Mouse (Mus musculus): ENCODE results near the gene Cad.
"Not testable (repeated sequence)": the region's sequence is repeated elsewhere in the genome, so short reads cannot be mapped to it uniquely, and the experiment has no call there.

The Cad gene

DNA sequence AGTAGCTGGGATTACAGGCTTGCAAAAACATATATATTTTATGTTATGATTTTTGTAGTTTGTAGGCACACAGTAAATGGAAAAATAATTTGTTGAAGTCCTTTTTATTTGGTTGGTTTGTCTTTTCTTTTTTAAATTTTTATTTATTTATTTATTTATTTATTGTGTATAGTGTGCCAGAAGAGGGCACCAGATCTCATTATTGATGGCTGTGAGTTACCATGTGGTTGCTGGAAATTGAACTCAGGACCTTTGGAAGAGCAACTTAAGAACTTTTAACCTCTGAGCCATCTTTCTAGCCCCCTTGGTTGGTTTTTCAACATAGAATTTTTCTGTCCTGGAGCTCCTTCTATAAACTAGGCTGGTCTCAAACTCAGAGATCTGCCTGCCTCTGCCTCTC lies 4.2 kb upstream of the Cad start:
- Histone ChIP-seq H3K4me3 (replicated peaks; ENCODE audit: low read length) (no peak overlapping the region), H3K9me3 (ENCODE audit: low read length) (no peaks in the 10 kb centered on the region), H3K36me3 (ENCODE audit: insufficient read depth, low read length) (peaks cover 22% of the 10 kb centered on the region), H3K27me3 (ENCODE audit: insufficient read depth, low read length) (0 out of 2 replicates have a peak, but pooled peaks cover 2% of the 10 kb centered on the region), H3K4me1 (replicated peaks; ENCODE audit: low read depth, low read length) (peaks cover 44% of the 10 kb centered on the region)
- TF ChIP-seq CTCF (conservative IDR thresholded peaks at IDR 0.05; ENCODE audit: low read length) (no peak), NANOG (IDR thresholded peaks at IDR 0.05; ENCODE audit: borderline replicate concordance, low read length) (no peak), POU5F1 (IDR thresholded peaks at IDR 0.05; ENCODE audit: borderline replicate concordance, low read length) (no peak)

DNA sequence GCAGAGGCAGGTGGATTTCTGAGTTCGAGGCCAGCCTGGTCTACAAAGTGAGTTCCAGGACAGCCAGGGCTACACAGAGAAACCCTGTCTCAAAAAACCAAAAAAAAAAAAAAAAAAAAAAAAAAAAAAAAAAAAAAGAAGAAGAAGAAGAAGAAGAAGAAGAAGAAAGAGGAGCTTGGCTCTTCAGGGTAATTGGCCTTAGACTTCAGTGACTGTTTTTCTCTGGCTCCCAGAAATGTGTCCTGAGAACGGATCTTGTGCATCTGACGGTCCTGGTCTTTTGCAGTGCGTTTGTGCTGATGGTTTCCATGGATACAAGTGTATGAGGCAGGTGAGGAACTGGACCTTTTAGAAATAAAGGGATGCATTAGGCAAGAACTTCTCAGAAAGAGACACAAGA lies 852 bp upstream of the Cad start:
- peaks cover 45% of the 10 kb centered on the region for H3K36me3 ChIP-seq (ENCODE audit: insufficient read depth, low read length)
- H3K27me3 ChIP-seq (ENCODE audit: insufficient read depth, low read length); H3K9me3 ChIP-seq (ENCODE audit: low read length): not testable (repeated sequence)
- peak overlapping the region; percentile 99 for H3K4me3 ChIP-seq (replicated peaks; ENCODE audit: low read length)
- H3K4me1 ChIP-seq (replicated peaks; ENCODE audit: low read depth, low read length): peaks cover 59% of the 10 kb centered on the region

DNA sequence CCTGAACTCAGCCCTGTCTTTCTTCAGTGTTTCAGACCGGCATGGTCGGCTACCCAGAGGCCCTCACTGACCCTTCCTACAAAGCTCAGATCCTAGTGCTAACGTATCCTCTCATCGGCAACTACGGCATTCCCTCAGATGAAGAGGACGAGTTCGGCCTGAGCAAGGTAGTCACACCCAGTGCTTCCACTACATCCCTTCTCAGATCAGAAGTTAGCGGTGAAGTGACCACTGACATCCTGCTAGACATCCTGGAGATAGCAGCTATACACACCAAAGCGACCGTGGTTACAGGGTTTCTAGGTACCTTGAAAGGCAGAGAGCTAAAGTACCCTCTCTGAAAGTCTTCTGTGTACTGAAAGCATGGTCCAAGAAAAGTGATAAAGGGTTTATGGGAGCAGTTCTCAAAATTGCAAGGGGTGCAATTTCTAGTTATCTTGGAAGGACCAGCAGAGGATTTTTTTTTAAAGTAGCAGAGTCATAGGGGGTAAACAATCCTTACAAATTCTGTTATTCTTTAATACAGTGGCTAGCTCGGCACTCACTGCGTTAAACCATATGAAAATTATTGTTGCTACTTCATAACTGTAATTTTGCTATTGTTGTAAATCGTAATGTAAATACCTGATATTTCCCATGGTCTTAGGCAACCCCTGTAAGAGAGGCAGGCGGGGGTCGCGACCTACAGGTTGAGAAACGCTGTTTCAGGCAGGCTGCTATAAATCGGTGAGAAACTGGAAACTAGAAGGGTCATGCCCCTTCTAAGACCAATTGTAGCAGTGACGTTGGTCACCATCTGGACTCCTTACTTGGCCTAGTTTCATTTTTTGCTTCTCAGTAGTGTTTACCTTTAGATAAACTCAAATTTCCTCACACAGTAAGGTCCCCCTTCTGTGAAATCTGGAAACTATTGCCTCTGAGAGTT lies 898 bp downstream of the Cad start:
- Histone ChIP-seq H3K4me1 (replicated peaks; ENCODE audit: low read depth, low read length) (peaks cover 50% of the 10 kb centered on the region), H3K27me3 (ENCODE audit: insufficient read depth, low read length) (no peaks in the 10 kb centered on the region), H3K9me3 (ENCODE audit: low read length) (no peaks in the 10 kb centered on the region), H3K36me3 (ENCODE audit: insufficient read depth, low read length) (peaks cover 63% of the 10 kb centered on the region), H3K4me3 (replicated peaks; ENCODE audit: low read length) (peak overlapping the region; percentile 99)
- no peak for TF ChIP-seq NANOG (IDR thresholded peaks at IDR 0.05; ENCODE audit: borderline replicate concordance, low read length)
- no peak for TF ChIP-seq CTCF (conservative IDR thresholded peaks at IDR 0.05; ENCODE audit: low read length)
- no peak for TF ChIP-seq POU5F1 (IDR thresholded peaks at IDR 0.05; ENCODE audit: borderline replicate concordance, low read length)

DNA sequence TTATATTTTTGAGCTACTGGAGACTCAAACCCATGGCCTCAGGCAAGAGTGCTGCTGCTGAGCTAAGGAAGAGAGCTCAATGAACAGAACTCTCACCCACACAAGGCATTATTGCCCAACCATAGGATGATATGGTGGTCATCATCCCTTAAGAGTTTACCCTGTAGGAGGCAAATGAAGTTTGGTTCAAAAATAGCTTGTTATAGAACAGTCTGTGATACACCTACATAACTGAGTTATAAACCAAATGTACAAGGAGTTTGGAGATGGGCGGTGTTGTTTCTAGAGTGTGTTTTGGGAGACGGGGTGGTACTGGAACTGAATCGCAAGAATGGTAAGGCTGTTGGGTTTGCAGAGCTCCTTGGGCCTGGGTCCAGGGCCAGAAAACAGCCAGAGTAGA lies 15.2 kb downstream of the Cad start:
- no peaks in the 10 kb centered on the region for H3K9me3 ChIP-seq (ENCODE audit: low read length)
- H3K27me3 ChIP-seq (ENCODE audit: insufficient read depth, low read length): no peaks in the 10 kb centered on the region
- H3K4me1 ChIP-seq (replicated peaks; ENCODE audit: low read depth, low read length): peaks cover 48% of the 10 kb centered on the region
- peaks cover 100% of the 10 kb centered on the region for H3K36me3 ChIP-seq (ENCODE audit: insufficient read depth, low read length)
- TF ChIP-seq POU5F1 (IDR thresholded peaks at IDR 0.05; ENCODE audit: borderline replicate concordance, low read length) (no peak), CTCF (conservative IDR thresholded peaks at IDR 0.05; ENCODE audit: low read length) (no peak), NANOG (IDR thresholded peaks at IDR 0.05; ENCODE audit: borderline replicate concordance, low read length) (no peak)
- no peak overlapping the region for H3K4me3 ChIP-seq (replicated peaks; ENCODE audit: low read length)

DNA sequence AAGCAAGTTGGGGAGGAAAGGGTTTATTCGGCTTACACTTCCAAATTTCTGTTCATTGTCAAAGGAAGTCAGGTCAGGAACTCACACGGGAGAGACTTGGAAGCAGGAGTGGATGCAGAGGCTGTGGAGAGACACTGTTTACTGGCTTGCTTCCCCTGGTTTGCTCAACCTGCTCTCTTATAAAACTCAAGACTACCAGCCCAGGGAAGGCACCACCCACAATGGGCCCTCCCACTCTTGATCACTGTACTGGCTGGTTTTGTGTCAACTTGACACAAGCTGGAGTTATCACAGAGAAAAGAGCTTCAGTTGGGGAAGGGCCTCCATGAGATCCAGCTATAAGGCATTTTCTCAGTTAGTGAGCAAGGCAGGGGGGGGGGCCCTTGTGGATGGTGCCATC lies 16.5 kb downstream of the Cad start:
- TF ChIP-seq POU5F1 (IDR thresholded peaks at IDR 0.05; ENCODE audit: borderline replicate concordance, low read length) (no peak), NANOG (IDR thresholded peaks at IDR 0.05; ENCODE audit: borderline replicate concordance, low read length) (no peak), CTCF (conservative IDR thresholded peaks at IDR 0.05; ENCODE audit: low read length) (no peak)
- peaks cover 100% of the 10 kb centered on the region for H3K36me3 ChIP-seq (ENCODE audit: insufficient read depth, low read length)
- no peak overlapping the region for H3K4me3 ChIP-seq (replicated peaks; ENCODE audit: low read length)
- H3K27me3 ChIP-seq (ENCODE audit: insufficient read depth, low read length): no peaks in the 10 kb centered on the region
- peaks cover 60% of the 10 kb centered on the region for H3K4me1 ChIP-seq (replicated peaks; ENCODE audit: low read depth, low read length)
- no peaks in the 10 kb centered on the region for H3K9me3 ChIP-seq (ENCODE audit: low read length)

DNA sequence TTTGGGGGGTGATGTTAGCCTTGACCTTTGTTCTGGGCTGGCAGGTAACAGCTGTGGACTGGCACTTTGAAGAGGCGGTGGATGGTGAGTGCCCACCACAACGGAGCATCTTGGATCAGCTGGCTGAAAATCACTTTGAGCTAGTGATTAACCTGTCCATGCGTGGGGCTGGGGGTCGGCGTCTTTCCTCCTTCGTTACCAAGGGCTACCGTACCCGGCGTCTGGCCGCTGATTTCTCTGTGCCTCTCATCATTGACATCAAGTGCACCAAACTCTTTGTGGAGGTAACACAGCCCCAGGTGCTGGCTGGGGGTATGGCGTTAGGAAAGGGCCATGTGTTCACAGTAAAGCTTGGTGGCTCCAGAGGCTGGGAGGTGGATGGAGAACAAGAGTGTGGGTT lies 17.2 kb downstream of the Cad start:
- Histone ChIP-seq H3K36me3 (ENCODE audit: insufficient read depth, low read length) (peaks cover 100% of the 10 kb centered on the region), H3K27me3 (ENCODE audit: insufficient read depth, low read length) (no peaks in the 10 kb centered on the region), H3K4me1 (replicated peaks; ENCODE audit: low read depth, low read length) (peaks cover 60% of the 10 kb centered on the region), H3K4me3 (replicated peaks; ENCODE audit: low read length) (no peak overlapping the region), H3K9me3 (ENCODE audit: low read length) (no peaks in the 10 kb centered on the region)
- TF ChIP-seq NANOG (IDR thresholded peaks at IDR 0.05; ENCODE audit: borderline replicate concordance, low read length): no peak
- no peak for TF ChIP-seq POU5F1 (IDR thresholded peaks at IDR 0.05; ENCODE audit: borderline replicate concordance, low read length)
- TF ChIP-seq CTCF (conservative IDR thresholded peaks at IDR 0.05; ENCODE audit: low read length): no peak

DNA sequence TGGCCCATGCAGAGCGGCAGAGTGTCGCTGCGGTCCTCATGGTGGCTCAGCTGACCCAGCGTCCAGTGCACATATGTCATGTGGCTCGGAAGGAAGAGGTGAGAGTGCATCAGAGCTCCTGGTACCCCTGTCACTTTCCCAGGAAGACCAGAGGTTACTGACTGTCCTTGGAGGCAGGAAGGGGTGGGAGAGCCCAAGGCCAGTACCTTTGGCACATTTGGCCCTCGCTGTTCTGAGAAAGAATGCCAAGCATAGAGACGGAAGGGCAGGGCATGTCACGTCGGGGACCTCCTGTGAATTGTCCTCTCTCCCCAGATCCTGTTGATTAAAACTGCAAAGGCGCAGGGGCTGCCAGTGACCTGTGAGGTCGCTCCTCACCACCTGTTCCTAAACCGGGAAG lies 18.6 kb downstream of the Cad start:
- Histone ChIP-seq H3K27me3 (ENCODE audit: insufficient read depth, low read length) (no peaks in the 10 kb centered on the region), H3K4me3 (replicated peaks; ENCODE audit: low read length) (no peak overlapping the region), H3K9me3 (ENCODE audit: low read length) (no peaks in the 10 kb centered on the region), H3K36me3 (ENCODE audit: insufficient read depth, low read length) (peaks cover 100% of the 10 kb centered on the region), H3K4me1 (replicated peaks; ENCODE audit: low read depth, low read length) (peaks cover 55% of the 10 kb centered on the region)
- no peak for TF ChIP-seq POU5F1 (IDR thresholded peaks at IDR 0.05; ENCODE audit: borderline replicate concordance, low read length)
- TF ChIP-seq CTCF (conservative IDR thresholded peaks at IDR 0.05; ENCODE audit: low read length): no peak
- no peak for TF ChIP-seq NANOG (IDR thresholded peaks at IDR 0.05; ENCODE audit: borderline replicate concordance, low read length)

DNA sequence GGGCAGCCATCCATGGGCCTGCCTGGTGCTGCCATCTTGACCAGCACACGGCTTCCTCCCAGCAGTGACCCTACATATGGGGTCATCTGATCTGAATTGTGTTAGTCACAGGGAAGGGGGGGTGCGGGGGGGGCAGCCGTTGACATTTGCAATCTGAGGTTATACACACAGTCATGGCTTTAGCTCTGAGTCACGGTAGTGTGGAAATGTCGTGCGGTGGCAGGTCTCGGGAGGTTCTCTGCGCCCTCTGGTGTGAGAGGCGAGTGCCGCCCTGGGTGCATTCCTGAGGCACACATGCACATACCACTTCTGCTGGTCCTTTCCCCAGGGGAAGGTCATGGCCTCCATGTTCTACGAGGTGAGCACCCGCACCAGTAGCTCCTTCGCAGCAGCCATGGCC lies 21.8 kb downstream of the Cad start:
- peaks cover 84% of the 10 kb centered on the region for H3K36me3 ChIP-seq (ENCODE audit: insufficient read depth, low read length)
- no peak overlapping the region for H3K4me3 ChIP-seq (replicated peaks; ENCODE audit: low read length)
- H3K27me3 ChIP-seq (ENCODE audit: insufficient read depth, low read length): no peaks in the 10 kb centered on the region
- peaks cover 45% of the 10 kb centered on the region for H3K4me1 ChIP-seq (replicated peaks; ENCODE audit: low read depth, low read length)
- TF ChIP-seq NANOG (IDR thresholded peaks at IDR 0.05; ENCODE audit: borderline replicate concordance, low read length): no peak
- TF ChIP-seq CTCF (conservative IDR thresholded peaks at IDR 0.05; ENCODE audit: low read length): no peak
- TF ChIP-seq POU5F1 (IDR thresholded peaks at IDR 0.05; ENCODE audit: borderline replicate concordance, low read length): no peak
- H3K9me3 ChIP-seq (ENCODE audit: low read length): no peaks in the 10 kb centered on the region

Measured in E14TG2a.4 (cell line).